Mouse (Mus musculus): ENCODE measurements around the gene Dctd. TPM values are rescaled to one million over a fixed set of nuclear protein-coding genes. Genes with fewer than 3 reads are reported as not detected.
"Not testable (repeated sequence)": the region's sequence is repeated elsewhere in the genome, so short reads cannot be mapped to it uniquely, and the experiment has no call there.

Gene Dctd
- polyA plus RNA-seq, 1 experiment from 2014 or later = 27.2 TPM

DNA sequence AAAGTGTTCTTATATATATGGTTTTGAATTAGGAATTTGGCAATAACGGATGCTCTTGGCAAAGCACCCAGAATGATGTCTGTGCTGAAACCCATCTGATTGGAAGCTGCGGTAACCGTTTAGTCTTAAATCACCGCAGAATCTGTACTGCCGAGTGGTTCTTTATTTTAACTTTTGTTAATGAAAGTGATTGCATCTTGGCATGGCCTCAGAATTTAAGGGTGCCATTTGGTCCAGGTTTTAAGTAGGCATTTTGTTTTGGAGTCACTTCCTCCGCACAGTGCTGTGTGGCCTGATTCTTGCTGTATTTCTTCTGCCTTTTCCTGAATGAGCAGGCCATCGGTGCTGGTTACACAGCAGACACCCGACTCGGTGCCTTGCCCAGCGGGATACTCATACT lies 47.6 kb downstream of the Dctd start:
- WGBS = 85% methylated on average over 10 of the region's 10 CpGs
- H3K9ac ChIP-seq = no peak overlapping the region
- no peak overlapping the region for H3K4me3 ChIP-seq
- no peaks in the 10 kb centered on the region for H3K4me1 ChIP-seq
- no peaks in the 10 kb centered on the region for H3K27me3 ChIP-seq (replicated peaks)
- no peak overlapping the region for H3K27ac ChIP-seq (replicated peaks)
- peaks cover 17% of the 10 kb centered on the region for H3K9me3 ChIP-seq
- H3K4me2 ChIP-seq = no peak overlapping the region
- H3K36me3 ChIP-seq = peaks cover 11% of the 10 kb centered on the region
- ATAC-seq (ENCODE audit: extremely low read depth, insufficient number of reproducible peaks, low FRiP score, low TSS enrichment) = no peak

DNA sequence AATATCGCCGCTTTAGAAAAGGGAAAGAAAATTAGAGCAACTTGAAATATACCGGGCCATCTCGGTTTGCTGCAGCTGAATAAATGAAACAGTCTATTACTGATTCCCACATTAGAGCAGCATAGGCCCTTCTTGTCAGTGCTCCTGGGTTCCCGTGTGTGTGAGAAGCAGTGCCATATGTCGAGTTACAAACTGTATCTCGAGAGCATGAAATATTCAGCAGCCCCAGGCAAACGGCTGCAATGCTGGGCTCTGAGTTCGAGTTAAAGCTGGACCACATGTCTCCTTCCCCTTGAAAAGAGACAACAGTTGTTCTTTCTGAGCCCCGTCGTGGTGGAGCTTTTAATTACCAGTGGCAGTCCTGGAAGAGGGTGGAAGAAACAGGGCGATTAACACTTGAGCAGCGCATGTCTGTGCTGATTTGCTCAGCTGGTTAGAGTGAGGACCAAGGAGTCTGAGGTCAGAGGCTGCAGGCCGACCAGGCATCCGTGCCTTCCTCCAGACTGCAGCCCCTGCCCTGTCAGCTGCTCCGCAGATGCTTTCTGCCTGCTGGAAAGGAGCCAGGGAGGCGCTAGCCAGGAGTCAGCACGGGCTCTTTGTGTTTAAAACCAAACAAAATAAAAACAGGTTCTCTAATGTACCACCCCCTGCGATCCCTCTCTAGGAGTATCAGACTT lies 53.3 kb downstream of the Dctd start:
- Histone ChIP-seq H3K27me3 (replicated peaks) (no peaks in the 10 kb centered on the region), H3K27ac (replicated peaks) (no peak overlapping the region), H3K9ac (no peak overlapping the region), H3K4me2 (peak overlapping the region; percentile 44), H3K36me3 (no peaks in the 10 kb centered on the region), H3K4me1 (peaks cover 21% of the 10 kb centered on the region), H3K4me3 (no peak overlapping the region), H3K9me3 (peaks cover 17% of the 10 kb centered on the region)
- peak; percentile 54; the same call in 1 of the 2 replicates for ATAC-seq (ENCODE audit: extremely low read depth, insufficient number of reproducible peaks, low FRiP score, low TSS enrichment)
- 39% methylated on average over 19 of the region's 19 CpGs for WGBS

DNA sequence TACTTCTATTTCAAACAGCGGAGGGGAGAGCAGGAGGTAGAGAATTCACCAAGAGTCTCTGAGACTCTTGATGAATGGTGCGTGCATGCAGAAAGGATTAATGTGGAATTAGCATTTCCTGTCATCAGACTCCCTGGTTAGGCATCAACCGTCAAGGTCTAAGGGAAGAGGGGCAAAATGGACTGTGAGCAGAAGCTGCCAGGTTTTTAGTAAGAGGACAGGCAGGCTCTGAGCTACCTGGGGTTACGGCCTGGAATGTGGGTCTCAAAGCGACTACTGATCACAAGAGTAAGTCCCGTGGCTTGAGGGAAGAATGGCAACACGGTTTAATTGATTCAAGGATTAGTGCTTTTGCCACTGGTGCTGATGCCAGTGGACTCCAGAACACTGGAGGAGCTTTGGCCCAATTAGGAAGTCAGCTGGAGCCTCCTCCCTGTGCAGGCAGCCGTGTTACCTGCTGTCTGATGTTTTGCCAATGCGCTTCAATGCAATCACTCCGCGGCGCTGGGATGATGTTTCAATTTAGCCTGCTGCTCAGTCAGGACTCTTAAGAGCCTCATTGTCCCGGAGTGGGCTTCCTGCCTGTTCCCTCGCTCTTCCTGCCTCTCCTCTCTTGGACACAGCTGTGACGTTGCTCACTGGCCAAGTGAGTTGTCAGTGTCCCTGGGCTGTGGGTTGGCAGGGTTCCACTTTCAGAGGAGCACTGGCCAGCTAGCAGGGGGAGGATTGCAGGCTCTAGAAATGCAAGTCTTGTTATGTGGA lies 54.6 kb downstream of the Dctd start:
- Histone ChIP-seq H3K4me1 (peaks cover 21% of the 10 kb centered on the region), H3K36me3 (no peaks in the 10 kb centered on the region), H3K4me2 (peak overlapping the region; percentile 64), H3K9ac (peak overlapping the region; percentile 12; the same call in 1 of the 2 replicates), H3K27ac (replicated peaks) (peak overlapping the region; percentile 37; the same call in 1 of the 2 replicates), H3K4me3 (peak overlapping the region; percentile 27), H3K9me3 (peaks cover 17% of the 10 kb centered on the region), H3K27me3 (replicated peaks) (no peaks in the 10 kb centered on the region)
- ATAC-seq (ENCODE audit: extremely low read depth, insufficient number of reproducible peaks, low FRiP score, low TSS enrichment) = 0 out of 2 replicates have a peak, but pooled peaks have one; percentile 45
- whole genome bisulfite sequencing = 26% methylated on average over 15 of the region's 15 CpGs

DNA sequence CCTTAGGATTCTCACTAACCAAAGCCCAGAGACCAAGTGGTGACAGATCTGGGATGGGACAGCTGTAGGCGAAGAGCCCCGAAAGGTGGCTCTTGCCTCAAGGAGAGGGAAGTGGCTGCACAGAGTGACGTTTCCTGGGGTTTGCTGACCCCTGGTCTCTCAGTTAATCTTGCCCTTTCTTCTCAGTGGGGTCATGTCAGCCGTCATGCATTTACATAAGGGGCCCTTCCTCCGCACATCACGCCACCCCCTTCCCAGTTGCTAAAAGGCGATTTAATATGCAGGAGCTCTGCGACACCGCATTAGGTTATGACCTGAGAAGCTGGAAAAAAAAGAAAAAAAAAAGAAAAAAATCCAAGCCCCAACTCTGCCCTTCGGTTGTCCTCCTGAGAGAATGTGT lies 58.8 kb downstream of the Dctd start:
- peaks cover 14% of the 10 kb centered on the region for H3K4me1 ChIP-seq
- no peak overlapping the region for H3K27ac ChIP-seq (replicated peaks)
- 38% methylated on average over 10 of the region's 10 CpGs for WGBS
- no peaks in the 10 kb centered on the region for H3K9me3 ChIP-seq
- no peak for ATAC-seq (ENCODE audit: extremely low read depth, insufficient number of reproducible peaks, low FRiP score, low TSS enrichment)
- H3K4me2 ChIP-seq = no peak overlapping the region
- no peak overlapping the region for H3K4me3 ChIP-seq
- H3K27me3 ChIP-seq (replicated peaks) = no peaks in the 10 kb centered on the region
- H3K36me3 ChIP-seq = no peaks in the 10 kb centered on the region
- no peak overlapping the region for H3K9ac ChIP-seq

DNA sequence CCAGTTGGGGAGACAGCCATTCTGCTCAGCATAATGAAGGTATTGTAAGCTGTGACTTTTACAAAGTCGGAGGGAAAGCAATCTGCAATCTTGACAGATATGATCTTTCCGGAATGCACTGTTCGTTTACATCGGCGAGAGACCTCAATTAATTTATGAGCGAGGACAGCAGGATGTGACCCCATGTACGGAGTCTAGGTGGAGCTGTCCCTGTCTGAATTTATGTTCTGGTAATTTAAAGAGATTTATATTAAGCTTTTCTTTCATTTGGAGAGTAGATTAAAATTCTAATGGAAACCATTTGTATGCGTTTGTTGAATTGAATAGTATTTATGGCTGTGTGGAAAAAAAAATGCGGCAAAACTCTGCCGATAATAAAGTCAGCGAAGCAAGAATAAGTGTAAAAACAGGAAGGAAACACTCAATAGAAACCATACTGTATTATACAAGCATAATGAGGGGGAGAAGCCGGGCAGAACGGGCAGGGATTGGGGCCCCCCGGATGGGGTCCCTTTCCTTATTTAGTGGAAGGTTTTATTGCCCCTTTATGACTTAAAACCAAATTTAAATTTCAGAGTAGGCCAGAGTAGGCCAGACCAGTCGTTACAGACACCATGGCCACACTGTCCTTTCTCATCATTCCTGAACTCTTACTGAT lies 59.8 kb downstream of the Dctd start:
- no peak for ATAC-seq (ENCODE audit: extremely low read depth, insufficient number of reproducible peaks, low FRiP score, low TSS enrichment)
- H3K4me2 ChIP-seq = no peak overlapping the region
- no peak overlapping the region for H3K4me3 ChIP-seq
- H3K9ac ChIP-seq = no peak overlapping the region
- WGBS = 74% methylated on average over 15 of the region's 15 CpGs
- peaks cover 5% of the 10 kb centered on the region for H3K4me1 ChIP-seq
- H3K27ac ChIP-seq (replicated peaks) = no peak overlapping the region
- H3K9me3 ChIP-seq = no peaks in the 10 kb centered on the region
- H3K36me3 ChIP-seq = no peaks in the 10 kb centered on the region
- no peaks in the 10 kb centered on the region for H3K27me3 ChIP-seq (replicated peaks)

DNA sequence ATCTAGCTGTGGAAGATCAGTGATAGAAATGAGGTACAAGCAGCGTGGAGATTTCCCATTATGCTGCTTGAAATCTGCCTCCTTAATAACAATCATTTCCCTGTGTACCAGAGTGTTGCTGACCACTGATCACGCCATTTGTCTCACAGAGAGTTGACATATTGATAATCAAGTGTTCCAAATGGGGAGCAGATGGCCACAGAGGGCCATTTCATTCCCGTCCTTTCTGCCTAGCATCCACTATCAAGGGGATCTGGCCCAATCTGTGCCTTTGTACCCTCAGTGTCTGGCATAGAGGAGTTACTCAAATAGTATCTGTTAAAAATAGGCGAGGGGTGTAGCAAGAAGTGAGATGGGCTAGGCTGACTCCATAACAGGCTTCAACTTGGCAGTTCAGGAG lies 78.5 kb downstream of the Dctd start:
- Histone ChIP-seq H3K9me3 (peaks cover 10% of the 10 kb centered on the region; the same call in 1 of the 2 replicates), H3K27ac (replicated peaks) (no peak overlapping the region), H3K4me1 (no peaks in the 10 kb centered on the region), H3K27me3 (replicated peaks) (no peaks in the 10 kb centered on the region), H3K9ac (no peak overlapping the region), H3K36me3 (no peaks in the 10 kb centered on the region), H3K4me3 (no peak overlapping the region), H3K4me2 (no peak overlapping the region)
- WGBS = 66% methylated on average over 4 of the region's 4 CpGs
- no peak for ATAC-seq (ENCODE audit: extremely low read depth, insufficient number of reproducible peaks, low FRiP score, low TSS enrichment)

DNA sequence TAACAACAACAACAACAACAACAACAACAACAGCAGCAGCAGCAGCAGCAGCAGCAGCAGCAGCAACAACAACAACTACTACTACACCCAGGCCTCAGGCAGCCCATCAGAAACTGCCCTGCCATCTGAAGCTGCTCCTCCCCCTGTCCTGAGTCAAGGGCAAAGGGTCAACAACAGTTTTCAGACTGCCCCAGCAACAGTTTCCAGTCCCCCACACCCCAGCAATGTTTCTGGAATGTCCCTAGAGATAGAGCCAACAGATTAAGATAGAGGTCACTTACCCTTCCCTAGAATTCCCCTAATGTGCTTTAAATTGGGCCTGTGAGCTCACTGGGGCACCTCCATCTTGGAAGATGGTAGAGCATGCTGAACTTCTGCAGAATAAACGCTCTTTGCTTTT lies 79.0 kb downstream of the Dctd start:
- H3K9me3 ChIP-seq = peaks cover 10% of the 10 kb centered on the region; the same call in 1 of the 2 replicates
- WGBS = 87% methylated on average over 1 of the region's 1 CpGs
- ATAC-seq (ENCODE audit: extremely low read depth, insufficient number of reproducible peaks, low FRiP score, low TSS enrichment) = no peak

DNA sequence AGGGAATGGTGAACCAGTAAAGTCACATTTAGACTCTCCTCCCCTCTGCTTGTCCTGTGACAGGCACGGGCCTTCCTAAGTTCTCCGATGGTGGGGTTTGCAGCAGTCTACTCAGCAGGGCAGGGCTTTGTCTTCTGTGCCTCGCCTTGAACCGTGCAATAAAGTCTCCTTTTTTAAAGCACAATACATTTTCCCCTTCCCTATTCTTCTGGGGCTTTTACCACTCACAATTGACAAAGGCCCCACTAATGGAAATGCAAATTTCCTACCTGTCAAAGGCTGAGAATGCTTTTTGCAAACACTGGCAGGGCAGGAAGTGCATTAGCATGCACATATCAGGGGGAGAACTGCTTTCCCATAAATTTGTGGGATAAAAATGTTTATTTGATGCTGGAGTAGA lies 80.1 kb downstream of the Dctd start:
- Histone ChIP-seq H3K27ac (replicated peaks) (no peak overlapping the region), H3K4me1 (no peaks in the 10 kb centered on the region), H3K4me2 (no peak overlapping the region), H3K9ac (no peak overlapping the region), H3K36me3 (no peaks in the 10 kb centered on the region), H3K4me3 (no peak overlapping the region), H3K27me3 (replicated peaks) (no peaks in the 10 kb centered on the region), H3K9me3 (peaks cover 10% of the 10 kb centered on the region; the same call in 1 of the 2 replicates)
- 69% methylated on average over 4 of the region's 4 CpGs for WGBS
- ATAC-seq (ENCODE audit: extremely low read depth, insufficient number of reproducible peaks, low FRiP score, low TSS enrichment) = no peak

More for the DNA sequence above, 79.0 kb downstream of the Dctd start:
- Histone ChIP-seq H3K9ac (no peak overlapping the region), H3K27ac (replicated peaks) (no peak overlapping the region), H3K36me3 (no peaks in the 10 kb centered on the region), H3K4me3 (no peak overlapping the region), H3K4me2 (no peak overlapping the region), H3K27me3 (replicated peaks) (no peaks in the 10 kb centered on the region), H3K4me1 (no peaks in the 10 kb centered on the region)

DNA sequence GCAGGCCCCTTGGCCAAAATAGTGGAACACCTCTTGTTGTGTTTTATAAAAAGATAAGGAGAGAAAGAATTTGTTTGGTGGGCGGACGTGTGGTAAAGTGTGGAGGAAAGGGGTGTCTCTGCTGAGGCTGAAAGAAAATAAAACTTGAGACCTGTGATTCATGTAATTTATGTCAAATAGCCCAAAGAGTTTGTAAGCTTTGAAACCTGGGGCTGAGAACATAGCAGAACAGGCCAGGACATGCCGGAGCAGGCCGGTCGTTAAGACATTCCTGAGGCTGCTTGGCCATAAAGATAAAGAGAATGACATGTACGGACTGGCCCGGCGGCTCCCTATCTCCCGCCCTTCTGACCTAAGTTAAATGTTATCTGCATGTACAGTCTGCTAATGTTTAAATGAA lies 81.3 kb downstream of the Dctd start:
- H3K9me3 ChIP-seq; H3K36me3 ChIP-seq; H3K27ac ChIP-seq (replicated peaks); H3K4me3 ChIP-seq; ATAC-seq (ENCODE audit: extremely low read depth, insufficient number of reproducible peaks, low FRiP score, low TSS enrichment); H3K9ac ChIP-seq; H3K27me3 ChIP-seq (replicated peaks); H3K4me2 ChIP-seq; H3K4me1 ChIP-seq: not testable (repeated sequence)
- 68% methylated on average over 9 of the region's 9 CpGs for WGBS

DNA sequence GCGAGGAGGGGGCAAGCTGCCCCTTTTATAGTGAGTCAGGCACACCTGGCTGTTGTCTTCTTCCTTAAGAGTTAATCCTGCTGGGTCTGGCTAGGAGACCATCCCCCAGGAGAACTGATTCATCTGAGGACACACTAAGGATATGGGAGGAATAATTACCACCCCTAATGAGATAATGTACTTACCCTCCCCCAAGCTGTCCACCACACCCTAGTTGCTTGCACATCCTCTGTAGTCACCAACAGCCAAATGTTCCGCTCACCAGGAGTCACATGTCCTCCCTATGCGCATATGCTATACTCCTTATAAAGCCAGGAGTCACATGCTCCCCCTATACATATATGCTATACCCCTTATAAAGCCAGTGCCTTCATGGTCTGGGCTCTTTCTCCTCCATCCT lies 82.1 kb downstream of the Dctd start:
- Histone ChIP-seq H3K4me3 (no peak overlapping the region), H3K4me1 (no peaks in the 10 kb centered on the region), H3K4me2 (no peak overlapping the region), H3K36me3 (no peaks in the 10 kb centered on the region), H3K9me3 (peaks cover 10% of the 10 kb centered on the region; the same call in 1 of the 2 replicates), H3K27me3 (replicated peaks) (no peaks in the 10 kb centered on the region), H3K9ac (no peak overlapping the region), H3K27ac (replicated peaks) (no peak overlapping the region)
- WGBS = 86% methylated on average over 3 of the region's 3 CpGs
- no peak for ATAC-seq (ENCODE audit: extremely low read depth, insufficient number of reproducible peaks, low FRiP score, low TSS enrichment)

DNA sequence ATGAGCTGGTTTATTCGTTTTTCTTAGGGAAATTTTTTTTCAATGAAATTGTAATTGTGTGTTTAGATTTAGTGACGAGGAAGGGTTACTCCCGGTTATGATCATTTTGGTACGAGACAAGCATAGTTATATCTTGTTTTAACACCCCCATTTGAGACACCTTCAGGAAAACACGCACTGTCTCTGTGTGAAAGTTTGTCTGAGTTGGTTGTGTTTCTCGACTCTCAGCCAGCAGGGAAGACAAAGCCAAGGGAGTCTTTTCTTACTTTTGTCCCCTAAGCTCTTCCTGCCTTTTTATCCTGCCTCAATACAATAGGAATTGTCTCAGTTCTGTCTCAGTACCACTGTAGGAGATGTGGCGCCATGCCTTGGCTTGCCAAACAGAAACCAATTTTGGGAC lies 84.9 kb downstream of the Dctd start:
- peaks cover 13% of the 10 kb centered on the region for H3K9me3 ChIP-seq
- no peaks in the 10 kb centered on the region for H3K36me3 ChIP-seq
- H3K27me3 ChIP-seq (replicated peaks) = no peaks in the 10 kb centered on the region
- H3K4me3 ChIP-seq = no peak overlapping the region
- H3K27ac ChIP-seq (replicated peaks) = no peak overlapping the region
- ATAC-seq (ENCODE audit: extremely low read depth, insufficient number of reproducible peaks, low FRiP score, low TSS enrichment) = no peak
- no peaks in the 10 kb centered on the region for H3K4me1 ChIP-seq
- WGBS = 78% methylated on average over 7 of the region's 7 CpGs
- H3K4me2 ChIP-seq = no peak overlapping the region
- no peak overlapping the region for H3K9ac ChIP-seq
